Mouse (Mus musculus): ENCODE measurements around the gene Stx8.
A peak's percentile ranks its signal among the peaks of the same experiment; 100 is the strongest.

Stx8 gene

GRCm38 (mm10) chr11:68201811-68202459 lies 235.9 kb downstream of the Stx8 start:
- DNase-seq = no peak

- no peak for DNase-seq
These were observed 236.6 kb downstream of the Stx8 start for GRCm38 (mm10) chr11:68202561-68202960.

DNA sequence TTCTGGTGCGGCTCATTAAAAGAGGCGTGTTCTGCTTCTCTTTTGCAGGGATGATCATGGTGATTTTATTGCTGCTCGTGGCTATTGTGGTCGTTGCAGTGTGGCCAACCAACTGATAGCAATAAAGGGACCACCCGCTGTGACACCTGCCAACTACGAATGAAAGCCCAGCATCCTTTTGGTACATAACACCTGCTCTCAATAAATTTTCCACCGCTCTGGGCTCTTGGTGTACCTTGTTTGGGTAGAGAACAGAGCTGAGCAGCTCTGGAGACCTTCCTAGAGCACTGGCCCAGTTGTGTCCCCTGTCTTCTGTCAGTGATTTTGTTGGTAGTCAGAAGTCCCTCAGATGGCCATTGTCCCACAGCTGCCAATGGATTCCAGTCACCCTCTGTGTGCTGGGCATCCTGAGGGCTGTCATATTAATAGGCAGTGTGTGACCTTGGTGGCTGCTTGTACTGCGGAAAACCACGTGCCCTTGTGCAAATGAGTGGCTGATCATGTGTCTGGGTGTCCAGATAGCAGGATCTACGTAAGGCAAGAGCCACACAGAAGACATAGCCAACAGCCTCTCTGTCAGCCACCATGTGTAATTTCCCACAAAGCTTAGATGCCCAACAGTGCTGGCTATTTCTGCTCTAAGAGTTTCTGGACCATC lies 237.8 kb downstream of the Stx8 start:
- no peak for DNase-seq

- DNase-seq = no peak
These were observed 238.4 kb downstream of the Stx8 start for GRCm38 (mm10) chr11:68204407-68204806.

GRCm38 (mm10) chr11:68205572-68206229 lies 239.7 kb downstream of the Stx8 start:
- no peak for DNase-seq

GRCm38 (mm10) chr11:68208023-68208422 lies 242.0 kb downstream of the Stx8 start:
- DNase-seq = no peak

DNA sequence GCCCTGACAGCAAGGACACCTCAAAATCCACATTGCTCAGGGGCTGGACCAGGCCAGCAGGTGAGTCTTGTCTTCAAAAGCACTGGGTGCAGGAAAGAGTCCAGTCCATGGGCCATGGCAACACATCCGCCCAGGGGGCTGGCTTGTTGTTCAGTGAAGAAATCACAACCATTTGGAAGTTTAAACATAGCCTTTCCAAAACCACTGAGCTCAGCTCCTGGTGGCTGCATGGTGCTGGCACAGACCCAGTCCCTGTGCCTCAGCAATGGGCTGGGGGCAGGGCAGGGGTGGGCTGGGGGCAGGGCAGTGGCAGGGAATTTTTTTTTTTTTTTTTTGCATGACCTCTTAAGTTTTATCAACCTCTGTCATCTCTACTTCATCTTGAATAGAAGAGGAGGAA lies 242.6 kb downstream of the Stx8 start:
- no peak for DNase-seq

- DNase-seq = no peak
These were observed 243.5 kb downstream of the Stx8 start for GRCm38 (mm10) chr11:68209506-68209905.

DNA sequence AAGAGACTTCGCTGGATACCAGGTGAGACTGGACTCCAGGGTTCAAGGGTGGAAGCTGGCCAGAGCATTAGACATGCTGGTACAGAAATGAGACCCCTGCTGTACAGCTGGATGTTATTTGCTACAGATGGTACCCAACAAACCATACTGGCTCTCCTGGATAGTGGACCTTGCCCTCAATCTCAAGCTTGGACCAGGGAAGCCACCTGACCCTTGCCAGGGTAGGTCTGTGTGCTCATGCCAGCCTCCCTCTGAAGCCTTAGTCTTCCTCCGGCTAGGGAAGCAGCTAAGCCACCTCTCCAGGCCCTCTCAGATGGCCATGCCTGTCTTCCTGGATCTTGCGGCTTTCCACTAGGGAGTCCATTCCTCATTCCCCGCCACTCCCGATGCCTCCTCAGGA lies 244.7 kb downstream of the Stx8 start:
- DNase-seq = no peak

- peak; percentile 48 for DNase-seq
These were observed 246.1 kb downstream of the Stx8 start for GRCm38 (mm10) chr11:68211924-68212578.

- DNase-seq = no peak
These were observed 247.9 kb downstream of the Stx8 start for GRCm38 (mm10) chr11:68213896-68214295.

DNA sequence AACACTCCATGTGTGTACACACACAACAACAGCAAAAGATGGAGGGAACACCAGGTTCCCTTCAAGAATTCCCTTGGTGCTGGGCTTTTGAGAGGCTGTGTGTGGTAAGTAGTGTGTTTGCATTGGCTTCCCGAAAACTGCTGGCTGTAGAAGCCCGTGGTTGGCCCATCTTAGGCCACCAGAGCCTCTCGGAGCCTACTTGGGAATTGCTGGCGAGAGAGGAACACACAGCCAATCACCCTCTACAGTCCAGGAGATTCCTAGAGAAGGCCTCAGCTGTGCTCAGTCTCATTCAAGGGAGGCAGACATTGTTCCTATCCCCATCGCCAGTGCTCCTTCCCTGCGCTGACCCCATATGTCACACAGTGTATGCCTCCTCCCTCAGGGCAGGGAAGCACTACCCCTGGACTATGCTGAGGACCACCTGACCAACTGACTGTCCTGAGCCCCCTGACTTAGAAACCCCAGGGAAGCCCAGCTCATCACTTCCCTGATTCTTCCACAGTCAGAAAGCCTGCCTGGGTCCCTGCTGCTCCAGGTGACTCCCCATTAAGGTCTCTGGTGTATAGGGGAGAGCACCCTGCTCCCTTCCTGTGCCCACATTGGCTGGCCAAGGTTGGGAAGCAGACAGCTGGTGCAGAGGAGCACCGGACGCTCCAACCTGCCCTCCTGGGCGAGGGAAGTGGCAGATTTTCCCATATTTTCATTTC lies 248.7 kb downstream of the Stx8 start:
- DNase-seq = no peak

GRCm38 (mm10) chr11:68215206-68215912 lies 249.4 kb downstream of the Stx8 start:
- peak; percentile 83 for DNase-seq

DNA sequence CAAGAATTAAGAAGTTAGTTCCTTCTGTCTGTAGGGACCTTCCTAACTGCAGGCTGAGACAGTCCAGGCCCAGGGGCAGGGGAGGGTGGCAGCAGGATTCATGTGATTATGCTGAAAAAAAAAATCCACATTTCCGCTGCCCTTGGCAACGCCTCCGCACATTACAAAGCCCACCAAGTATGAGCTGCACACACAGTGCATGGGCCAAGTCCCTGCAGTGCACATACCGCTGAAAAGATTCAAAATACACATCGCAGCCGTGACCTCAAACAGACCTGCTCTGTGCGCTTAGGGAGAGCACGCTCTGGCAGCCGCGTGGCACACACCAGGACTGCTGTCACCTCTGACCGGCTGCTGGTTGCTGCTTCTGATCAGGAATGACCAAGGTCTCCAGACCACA lies 250.0 kb downstream of the Stx8 start:
- DNase-seq = peak; percentile 15

DNA sequence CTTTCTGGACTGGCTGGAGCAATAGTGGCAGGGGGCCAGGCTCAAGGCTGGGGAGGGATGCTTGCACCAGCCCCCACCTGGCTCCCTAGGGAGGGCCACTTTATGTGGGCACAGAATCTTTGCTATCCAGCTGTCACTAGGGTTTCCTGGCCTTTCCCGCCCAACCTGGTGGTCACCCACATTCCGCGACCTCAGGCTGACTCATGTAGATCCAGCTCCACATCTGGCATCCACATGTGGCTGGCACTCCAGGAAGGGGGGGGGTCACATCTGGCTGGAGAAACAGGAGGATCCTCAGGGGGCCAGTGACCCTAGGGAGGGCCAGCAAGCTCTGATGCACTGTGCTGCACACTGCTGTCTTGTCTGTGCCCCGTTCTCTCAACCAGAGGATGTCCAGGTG lies 254.7 kb downstream of the Stx8 start:
- no peak for DNase-seq

DNA sequence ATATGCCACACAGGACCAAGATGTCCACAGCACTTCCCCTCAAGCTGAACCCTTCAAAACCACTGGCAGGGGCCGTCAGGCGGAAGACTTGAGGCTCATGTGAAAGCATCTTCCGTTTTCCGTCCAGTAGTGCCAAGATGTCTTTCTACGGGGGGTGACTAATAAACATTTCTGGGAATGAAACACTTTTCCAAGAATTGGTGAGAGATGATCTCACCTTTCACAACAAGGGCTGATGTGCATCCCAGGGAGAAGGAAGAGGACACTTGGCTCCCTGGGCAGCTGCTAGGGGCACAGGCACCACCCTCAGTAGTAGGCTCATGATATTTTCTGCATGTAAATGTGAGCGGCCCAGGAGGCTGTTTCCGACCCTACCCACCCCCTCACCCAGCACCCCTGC lies 256.2 kb downstream of the Stx8 start:
- no peak for DNase-seq

GRCm38 (mm10) chr11:68223143-68223542 lies 257.1 kb downstream of the Stx8 start:
- DNase-seq = no peak

- peak; percentile 77 for DNase-seq
These were observed 260.7 kb downstream of the Stx8 start for GRCm38 (mm10) chr11:68226654-68227057.

DNA sequence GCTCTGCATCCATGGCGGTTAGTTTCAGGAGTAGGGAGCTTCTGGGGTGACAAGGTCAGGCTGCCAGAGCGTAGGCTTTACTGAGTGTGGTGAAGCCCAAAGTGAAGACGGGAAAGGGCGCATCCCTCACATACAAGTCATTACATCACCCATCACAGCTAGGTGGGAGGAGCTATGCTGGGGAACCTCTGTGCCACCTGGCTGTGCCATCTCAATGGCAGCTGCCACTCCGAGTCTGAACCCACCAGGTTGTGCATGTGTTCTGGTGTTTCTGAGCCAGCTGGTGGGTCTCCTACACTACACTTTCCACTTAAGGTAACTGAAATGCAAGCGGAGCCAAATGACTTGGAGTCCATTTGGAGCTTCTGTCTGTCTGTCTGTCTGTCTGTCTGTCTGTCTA lies 261.8 kb downstream of the Stx8 start:
- DNase-seq = no peak

DNA sequence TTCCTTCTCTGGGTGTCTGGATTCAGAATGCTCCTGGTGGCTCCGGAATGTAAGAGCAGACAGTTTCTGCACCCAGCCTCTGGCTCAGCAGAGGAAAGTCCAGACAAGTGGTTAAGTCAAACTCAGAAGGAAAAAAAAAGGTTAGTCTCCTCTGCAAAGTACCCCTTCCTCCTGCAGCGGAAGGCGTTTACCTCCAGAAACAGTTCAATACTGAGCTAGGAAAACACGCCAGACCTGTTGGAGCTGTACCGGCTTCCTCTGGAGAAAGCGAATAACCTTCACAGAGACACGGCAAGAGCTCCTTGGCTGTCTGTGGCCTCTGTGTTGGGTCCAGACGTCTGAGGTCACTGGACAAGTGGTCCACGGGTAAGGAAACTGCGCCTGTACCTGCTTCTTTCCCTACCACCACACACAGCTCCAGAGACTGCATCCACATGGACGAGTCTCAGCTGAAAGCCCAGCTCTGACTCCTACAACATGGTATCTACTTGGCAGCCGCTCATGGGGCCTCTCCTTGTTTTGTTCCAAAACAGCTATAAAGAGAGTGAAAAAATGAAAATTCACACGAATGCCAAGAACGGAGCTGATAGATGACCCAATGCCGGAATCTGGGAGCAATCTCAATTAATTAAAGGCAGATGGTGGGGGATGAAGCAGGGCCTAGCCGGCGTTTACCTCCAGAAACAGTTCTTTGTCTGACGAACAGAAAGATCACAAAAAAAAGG lies 263.1 kb downstream of the Stx8 start:
- DNase-seq = no peak

- DNase-seq = no peak
These were observed 265.6 kb downstream of the Stx8 start for GRCm38 (mm10) chr11:68231558-68231957.

GRCm38 (mm10) chr11:68233469-68233965 lies 267.5 kb downstream of the Stx8 start:
- no peak for DNase-seq

Measured in retina, postnatal 1 day (tissue).